Mouse (Mus musculus): ENCODE data around the gene 4933424G06Rik.
A peak's percentile ranks its signal among the peaks of the same experiment; 100 is the strongest.

Gene 4933424G06Rik

GRCm38 (mm10) chr1:36772198-36772934, 62.4 kb downstream of the 4933424G06Rik start:
- DNase-seq: no peak

- DNase-seq: no peak
These were observed 70.8 kb downstream of the 4933424G06Rik start for GRCm38 (mm10) chr1:36780793-36781192.

DNA sequence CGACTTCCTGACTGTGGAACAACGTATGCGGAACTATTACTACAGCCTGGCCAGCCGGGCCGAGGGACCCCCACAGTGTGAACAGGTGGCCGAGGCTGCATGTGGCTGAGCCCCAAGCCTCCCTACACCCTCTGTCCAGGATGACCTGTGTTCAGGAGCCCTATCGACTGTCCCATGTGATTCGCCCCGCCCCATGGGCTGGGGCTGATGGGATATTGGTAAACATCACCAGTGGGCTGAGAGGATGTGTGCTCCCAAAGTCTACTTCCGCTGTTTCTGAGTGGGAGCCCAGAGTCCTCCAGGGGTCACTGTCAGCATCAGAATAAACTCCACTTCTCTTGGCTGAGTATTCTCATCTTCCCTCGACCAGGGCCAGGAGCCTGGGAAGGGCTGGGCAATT, 72.5 kb downstream of the 4933424G06Rik start:
- no peak for DNase-seq

DNA sequence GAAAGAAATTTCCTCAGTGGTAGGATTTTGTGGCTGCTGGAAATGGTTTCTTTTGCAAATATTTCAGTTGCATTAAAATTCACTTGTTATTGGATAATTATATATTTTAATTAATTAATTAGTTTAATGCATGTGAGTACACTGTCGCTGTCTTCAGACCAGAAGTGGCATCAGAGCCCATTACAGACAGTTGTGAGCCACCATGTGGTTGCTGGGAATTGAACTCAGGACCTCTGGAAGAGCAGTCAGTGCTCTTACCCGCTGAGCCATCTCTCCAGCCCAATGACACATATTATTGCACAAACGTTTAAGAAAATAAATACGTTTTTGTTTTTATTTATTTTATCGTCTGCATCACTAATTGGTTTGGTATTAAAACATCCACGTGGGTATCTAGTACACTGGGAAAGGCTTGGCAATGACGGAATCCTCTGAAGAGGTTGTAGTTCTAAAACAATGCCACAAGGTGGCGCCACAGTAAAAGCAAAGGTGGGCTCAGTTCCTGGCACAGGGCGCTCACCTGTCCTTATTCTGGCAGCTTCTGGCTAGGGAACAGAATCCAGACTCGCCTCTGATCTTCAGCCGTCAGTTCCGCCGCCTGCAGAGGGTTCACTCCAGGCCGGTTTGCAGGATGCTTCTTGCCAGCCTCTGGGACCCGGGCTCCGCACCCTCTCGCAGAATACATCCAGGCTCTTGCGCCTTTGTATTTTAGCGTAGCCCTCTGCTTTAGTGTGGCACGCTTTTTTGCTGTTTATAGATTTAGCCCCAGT, 74.6 kb downstream of the 4933424G06Rik start:
- peak; percentile 83 for DNase-seq

- DNase-seq: peak; percentile 17
These were observed 75.3 kb downstream of the 4933424G06Rik start for GRCm38 (mm10) chr1:36785238-36785641.

DNA sequence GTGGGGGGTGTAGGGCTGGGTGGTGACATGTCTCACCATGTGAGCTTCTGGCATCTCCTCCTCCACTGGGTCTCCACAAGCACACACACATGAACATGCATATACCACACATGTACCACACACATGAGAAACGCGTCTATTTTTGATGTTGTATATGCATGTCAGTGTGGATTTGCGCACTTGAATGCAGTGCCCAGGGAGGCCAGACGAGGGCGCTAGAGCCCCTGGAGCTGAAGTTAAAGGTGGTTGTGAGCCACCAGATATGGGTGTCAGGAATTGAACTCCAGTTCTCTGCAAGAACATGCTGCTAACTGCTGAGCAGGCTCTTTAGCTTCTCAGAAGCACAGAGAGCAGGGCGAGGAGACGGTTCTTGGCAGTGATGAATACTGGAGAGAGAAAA, 76.4 kb downstream of the 4933424G06Rik start:
- DNase-seq: no peak

DNA sequence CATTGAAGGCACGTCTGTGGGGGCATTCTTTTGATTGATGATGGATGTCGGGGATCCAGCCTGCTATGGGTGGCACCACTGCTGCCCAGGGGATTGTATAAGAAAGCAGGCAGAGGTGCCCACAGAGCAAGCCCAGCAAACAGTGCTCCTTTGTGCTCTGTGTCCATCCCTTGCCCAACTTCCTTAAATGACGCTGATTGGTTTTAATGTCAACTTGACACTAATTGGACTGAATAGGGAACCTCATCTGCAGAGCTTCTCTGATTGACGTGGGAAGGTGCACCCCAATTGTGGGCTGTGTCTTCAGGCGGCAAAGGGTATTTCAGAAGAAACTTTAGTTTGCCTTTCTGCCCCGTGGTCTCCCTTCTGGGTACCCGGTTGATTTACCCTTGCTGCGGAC, 79.5 kb downstream of the 4933424G06Rik start:
- DNase-seq: no peak

DNA sequence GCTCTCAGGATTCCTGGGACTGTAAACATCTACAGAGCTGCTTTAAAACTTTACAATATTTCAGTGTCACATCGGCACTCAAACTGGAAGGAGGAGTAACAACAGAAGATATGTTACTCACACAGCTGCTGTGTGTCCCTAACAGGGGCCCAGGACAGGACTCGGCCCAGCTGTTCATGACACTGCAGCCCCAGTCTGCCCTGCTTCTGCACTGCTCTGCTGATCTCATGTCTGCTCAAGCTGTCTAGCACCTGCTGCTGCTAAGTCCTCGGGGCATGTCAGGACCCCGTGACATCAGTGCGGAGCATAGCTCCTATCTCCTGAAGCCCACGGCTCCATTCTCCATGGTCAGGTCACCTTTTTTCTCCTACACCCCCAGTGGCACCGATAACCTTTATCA, 86.8 kb downstream of the 4933424G06Rik start:
- DNase-seq: no peak

- DNase-seq: no peak
These were observed 87.5 kb downstream of the 4933424G06Rik start for GRCm38 (mm10) chr1:36797481-36797880.

DNA sequence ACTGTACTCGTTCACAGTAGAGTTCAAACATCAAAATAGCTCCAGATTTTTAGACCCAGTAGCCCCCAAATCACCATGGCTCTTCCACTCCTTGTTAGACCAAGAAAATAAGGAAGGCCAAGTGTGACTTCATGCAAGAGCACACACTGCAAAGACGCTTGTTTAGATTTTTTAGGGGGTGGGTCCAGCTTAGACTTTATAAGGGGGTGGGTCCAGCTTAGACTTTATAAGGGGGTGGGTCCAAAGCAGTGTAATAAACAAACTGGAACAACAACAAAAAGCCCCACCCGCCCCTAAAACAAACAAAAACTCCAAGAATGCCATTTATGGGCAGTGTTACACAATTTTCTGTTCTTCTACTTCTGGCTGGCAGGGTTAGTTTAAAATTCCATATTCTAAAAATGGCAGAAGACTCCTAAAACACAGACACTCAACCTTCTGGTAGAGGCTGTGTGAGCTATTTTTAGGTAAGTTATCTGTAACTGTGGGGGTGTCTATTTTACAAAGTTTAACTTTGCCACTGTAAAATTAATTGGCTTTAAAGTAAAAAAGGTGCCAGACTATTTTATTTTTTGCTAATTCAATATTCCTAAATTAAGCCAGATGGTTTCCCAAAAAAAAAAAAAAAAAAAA, 90.5 kb downstream of the 4933424G06Rik start:
- DNase-seq: no peak

- no peak for DNase-seq
These were observed 94.3 kb downstream of the 4933424G06Rik start for GRCm38 (mm10) chr1:36804259-36804658.

- no peak for DNase-seq
These were observed 94.9 kb downstream of the 4933424G06Rik start for GRCm38 (mm10) chr1:36804833-36805232.

GRCm38 (mm10) chr1:36806181-36806905, 96.4 kb downstream of the 4933424G06Rik start:
- no peak for DNase-seq

DNA sequence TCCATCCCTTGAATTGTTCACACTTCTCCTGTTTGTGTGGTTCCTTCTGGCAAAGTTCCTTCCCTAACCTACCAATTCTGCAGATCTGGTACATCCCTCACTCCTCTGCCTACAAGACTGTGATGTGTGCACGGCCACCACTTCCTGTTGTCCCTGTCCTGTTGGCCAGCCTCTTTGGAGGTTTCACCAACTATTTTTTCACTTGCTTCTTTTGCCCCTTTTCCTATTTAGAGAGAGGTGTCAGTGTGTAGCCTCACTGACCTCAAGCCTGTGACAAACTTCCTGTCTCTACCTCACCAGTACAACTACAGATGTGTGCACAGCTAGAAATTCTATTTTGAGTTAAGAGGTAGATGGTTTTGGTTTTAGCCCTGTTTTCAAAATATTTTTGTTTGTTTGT, 97.1 kb downstream of the 4933424G06Rik start:
- no peak for DNase-seq
